Mouse (Mus musculus) urinary bladder, adult 18-20 months (tissue): ENCODE measurements around the gene Pla2g7.
A peak's percentile ranks its signal among the peaks of the same experiment; 100 is the strongest.

Source experiments
- DNase-seq, 2 experiments: peaks; one replicate each; pipeline ENCODE4 v3.0.0; 2022; ENCODE audit warnings: low spot score in 2 of 2, mixed read lengths in 2 of 2

Pla2g7 gene

DNA sequence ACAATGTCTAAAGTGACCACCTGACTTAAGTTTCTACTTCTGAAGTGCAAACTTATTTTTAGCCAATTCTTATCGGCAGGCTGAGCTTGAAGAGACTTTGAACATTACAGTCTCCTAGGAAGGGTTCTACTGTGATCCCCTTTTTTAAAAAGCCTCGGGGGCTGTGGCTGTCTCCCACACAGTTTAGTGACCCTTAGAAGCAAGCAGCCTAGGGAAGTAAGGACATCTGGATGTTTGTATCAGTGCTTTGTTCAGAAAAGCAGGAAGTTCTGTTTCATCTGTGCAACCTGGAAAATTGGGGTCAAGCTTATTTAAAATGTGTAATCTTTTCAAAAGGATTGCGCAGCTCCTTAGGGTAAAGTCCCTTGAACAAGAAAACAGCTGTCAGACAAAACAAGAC, 12.6 kb downstream of the Pla2g7 start:
- no peak for DNase-seq

DNA sequence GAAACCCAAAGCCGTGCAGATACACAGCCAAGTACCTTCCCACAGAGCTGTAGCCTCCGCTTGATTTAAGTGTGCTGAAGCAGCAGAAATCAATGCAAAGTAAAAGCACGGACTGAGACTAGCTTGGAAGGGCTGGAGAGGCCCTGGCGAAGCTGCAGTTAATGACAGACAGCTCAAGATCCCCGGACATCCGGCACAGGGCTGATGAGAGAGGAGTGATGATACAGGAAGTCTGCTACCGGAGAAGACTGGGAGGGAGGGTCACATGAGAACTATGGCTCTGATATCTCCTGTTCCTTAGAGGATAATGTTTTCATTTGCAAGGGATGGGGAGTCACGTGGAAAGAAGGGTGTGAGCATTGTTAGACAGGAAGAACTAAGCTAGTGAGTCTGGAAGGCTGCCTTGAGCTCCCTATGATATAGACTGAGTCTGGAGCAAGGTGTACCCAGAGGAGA, 13.1 kb downstream of the Pla2g7 start:
- DNase-seq, result no peak

DNA sequence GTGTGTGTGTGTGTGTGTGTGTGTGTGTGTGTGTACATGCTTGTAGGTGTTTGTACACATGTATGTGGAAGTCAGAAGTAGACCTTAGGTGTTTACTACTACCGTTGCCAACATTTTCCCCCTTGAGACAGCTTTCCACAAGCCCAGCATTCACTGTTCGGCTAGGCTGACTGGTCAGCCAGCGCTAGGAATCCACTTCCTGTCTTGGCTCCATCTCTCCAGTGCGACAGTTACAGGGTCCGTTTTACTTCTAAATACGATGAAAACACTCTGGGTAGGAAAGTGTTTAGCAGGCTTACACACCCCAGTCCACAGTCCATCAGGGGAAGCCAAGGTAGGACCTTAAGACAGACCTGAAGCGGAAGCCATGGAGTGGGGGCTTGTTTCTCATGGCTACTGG, 16.9 kb downstream of the Pla2g7 start:
- DNase-seq, result no peak

DNA sequence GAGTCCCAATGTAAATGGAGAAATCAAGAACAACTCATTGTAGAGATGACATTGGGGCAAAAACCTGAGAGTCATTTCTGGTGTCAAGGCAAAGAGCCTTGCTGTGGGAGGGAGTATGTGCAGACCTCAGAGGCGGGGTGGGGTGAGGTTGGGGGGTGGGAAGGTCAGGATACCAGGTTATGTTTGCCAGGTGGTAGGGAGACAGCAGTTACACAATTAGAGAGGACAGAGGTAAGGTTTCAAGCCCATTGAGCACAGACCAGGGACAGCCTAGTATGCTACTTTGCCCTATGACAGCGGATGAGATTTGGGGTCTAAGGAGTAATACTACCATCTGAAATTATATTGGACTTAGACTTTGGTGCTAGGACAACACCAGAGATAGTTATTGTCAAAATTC, 19.4 kb downstream of the Pla2g7 start:
- DNase-seq, result no peak

DNA sequence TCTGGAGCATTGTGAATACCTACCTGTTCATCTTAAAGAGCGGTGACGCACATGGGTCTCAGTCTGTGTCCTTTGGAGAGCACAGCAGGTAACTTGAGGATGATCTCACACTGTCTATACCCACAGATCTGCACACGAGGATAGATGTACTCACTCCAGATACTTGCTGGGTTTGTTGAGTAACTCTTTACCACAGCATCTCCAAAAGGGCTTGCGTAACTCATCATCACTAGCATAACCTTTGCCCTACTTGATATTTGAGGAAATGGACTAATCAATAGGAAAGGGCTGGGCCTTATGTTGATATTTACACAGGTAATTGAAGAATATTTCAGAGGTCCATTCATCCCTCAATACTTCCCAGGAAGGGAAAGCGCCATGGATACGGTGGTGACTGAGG, 21.9 kb downstream of the Pla2g7 start:
- DNase-seq, result no peak

DNA sequence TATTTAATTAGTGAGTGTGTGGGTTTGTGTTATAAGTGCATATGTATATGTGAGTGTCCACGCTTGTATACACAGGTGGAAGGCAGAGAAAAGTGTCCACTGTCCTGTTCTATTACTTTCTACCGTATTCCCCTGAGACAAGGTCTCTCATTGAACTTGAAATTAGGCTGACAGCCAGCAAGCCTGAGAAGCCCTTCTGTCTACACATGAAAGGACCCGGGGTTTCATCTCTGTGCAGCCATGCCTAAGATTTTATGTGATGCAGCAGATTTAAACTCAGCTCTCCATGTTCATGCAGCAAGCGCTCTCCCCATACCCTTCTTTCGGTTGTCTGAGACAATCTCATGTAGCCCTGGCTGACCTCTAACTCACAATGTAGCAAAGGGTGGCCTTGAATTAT, 22.6 kb downstream of the Pla2g7 start:
- no peak for DNase-seq

DNA sequence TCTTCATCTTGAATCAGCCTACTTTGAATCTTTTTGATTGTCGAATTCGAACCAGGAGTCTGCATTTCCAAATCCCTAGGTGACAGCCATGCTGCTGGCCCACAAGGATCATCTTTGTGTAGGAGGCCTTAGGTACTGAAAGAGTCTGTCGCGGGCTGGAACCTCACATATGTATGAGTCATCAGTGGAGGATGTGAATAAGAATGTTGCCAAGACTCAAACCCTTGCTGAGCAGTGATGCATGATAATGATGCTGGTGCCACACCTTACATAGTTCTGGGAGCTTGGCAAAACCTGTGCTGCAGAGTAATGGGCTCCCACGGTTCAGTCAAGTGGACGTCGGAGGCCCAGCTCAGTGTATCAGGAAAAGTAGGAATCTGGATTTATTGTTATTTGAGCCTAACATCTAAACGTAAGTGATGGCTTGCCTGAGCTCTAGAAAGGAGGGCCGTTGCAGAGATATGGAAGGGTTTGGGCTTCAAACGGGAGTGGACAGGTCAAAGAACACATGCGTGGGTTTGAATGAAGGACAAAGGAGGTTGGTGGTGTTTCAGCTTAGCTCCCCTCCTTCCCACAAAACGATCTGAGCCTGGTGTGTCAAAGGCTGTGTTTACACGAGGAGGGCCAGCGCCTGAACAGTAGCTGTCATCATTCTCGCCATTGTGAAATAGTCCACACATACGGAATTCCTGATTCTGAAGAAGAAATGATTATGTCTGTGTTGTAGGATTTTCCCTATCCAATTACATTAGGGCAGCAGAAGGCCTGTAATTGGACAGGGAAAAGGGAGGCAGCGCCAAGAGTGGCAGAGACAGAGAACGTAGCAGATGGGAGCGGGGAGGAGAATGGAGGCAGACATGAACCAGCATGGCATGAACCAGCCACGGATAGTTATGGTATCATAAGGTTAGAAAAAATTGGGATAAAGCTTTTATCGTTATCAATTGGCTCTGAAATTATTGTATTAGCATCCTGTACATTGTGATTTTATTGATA, 24.7 kb downstream of the Pla2g7 start:
- DNase-seq, result no peak

DNA sequence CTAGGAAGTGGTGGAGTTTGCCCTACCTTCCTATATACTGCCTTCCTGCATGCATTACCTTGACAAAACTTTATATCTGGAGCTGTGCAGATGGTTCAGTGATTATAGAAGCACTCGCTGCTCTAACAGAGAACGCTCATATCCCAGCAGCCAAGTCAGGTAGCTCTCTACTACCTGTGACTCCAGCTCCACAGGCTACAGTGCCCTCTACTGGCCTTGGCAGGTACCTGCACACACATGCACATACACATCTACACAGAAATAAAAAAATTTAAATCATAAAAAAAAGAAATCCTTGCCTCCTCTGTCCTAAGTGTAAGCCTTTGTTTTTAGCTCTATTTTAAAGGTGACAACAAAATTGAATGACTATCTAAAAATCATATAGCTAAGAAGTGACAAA, 29.8 kb downstream of the Pla2g7 start:
- DNase-seq, result no peak

DNA sequence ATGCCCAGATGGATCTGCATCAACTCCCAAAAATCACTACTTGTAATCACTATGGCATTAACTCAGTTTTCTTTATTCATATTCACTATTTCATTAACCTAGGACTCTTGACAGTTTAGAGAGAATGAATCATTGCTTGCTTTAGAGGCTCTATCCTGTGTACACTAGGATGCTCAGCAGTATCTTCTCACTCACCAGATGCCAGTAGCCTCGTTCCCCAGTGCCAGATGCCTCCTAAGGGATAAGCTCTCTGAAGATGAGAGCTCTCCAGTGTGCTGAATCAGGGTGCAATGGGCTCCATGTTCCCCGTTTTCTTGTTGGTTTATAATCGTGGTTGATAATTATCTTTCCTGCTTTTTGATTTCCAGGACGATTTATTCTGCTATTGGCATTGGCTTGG, 30.8 kb downstream of the Pla2g7 start:
- DNase-seq, result no peak

DNA sequence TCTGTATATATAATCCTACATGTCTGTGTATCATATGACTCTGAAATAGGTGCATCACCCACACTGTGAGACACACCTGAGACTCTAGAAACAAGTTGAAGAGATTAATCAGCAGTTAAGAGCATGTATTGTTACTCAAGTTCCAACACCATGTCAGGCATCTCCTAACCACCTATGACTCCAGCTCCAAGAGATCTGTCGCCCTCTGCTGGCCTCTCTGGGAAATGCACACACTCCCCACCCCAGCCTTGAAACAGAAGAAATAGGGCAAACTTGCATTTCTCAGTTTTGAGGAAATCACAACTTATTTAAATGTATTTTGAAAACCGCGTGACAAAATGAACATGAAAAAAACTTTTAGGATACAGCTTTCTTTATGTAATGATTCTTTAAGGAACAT, 38.8 kb downstream of the Pla2g7 start:
- DNase-seq, result peak; percentile 31 to 77

DNA sequence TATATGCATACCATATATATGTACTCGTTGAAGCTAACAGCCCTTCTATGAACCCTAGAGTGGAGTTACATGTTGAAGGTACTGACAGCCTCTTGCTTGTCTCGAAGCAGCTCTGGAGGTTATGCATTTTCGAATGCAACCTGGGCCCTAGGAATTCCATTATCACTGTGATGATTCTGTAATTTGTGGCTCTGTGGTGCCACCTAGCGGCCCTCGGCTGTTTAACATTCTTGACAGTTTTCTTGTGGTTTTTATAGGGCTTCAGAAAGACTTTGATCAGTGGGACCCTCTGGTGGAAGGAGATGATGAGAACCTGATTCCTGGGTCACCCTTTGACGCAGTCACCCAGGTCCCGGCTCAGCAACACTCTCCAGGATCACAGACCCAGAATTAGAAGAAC, 43.7 kb downstream of the Pla2g7 start:
- peak in 1 of 2 experiments; percentile 28 for DNase-seq

DNA sequence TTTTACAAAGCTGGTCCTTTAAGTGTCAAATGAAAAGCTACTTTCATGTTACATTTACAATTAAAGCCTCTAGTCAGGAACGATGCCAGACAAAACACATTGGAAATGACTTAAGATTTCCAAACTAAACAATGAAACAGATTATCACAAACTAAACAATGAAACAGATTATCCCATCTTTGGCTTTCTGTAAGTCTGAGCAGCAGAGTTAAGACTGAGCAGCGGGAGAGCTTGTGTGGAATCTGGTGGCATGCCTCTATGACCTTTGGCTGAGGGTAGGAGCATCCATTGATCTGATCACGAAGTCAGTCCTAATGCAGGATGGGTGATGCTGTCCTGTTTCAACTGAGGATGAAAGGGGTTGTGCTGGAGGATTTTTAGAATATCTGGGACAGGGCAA, 44.3 kb downstream of the Pla2g7 start:
- DNase-seq, result no peak

DNA sequence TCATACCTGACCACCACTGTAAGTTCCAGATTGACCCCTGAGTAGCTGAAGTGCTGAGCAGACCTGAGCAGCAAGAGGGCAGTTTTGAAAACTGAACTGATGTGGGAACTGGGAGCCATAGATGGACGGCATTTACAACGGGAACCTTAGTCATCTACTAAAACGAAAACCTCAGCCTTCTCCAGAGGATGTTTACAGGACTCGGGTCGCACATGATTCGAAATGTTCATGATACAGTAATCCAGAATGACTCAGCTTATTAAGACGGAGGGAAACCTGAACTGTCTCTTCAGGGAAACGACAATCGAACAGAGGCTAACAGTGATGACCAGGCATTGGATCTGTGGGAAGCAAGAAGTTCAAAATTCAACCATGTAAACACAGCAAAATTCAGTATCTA, 51.3 kb downstream of the Pla2g7 start:
- no peak for DNase-seq

DNA sequence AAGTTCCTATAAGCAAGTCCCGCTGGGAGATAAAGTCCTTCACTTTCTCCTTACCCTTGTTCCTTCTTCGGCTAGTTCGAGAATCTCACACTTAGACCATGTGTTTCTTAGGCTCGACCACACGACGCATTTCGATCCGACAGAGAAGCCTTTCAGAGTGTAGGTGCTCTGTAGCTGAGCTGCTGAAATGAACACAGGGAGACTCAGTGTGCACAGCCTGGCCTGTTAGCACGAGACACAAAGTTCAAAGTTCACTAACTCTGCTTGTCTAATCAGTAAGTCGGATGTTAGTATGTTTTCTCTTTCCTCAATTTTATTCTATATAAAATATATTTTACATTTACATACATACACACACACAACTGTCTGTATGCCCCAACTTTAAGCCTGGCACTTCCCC, 54.2 kb downstream of the Pla2g7 start:
- no peak for DNase-seq

DNA sequence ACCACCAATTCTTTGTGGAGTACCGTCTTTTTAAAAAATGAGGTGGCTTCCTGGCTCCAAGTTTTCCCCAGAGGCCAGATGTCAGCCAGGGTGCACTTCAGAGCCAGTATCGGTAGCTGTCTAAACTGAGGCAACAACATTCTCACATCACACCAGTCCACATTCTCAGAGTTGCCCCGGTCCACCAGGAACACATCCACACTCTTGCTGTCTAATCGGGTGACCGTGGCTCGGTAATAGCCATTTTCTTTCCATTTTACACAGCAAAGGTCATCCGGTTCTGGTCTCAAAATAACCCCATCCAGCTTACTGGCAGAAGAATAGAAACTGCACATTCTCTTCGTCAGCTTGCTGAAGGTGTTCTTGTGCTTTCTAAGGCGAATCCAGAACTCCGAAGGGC, 60.3 kb downstream of the Pla2g7 start:
- no peak for DNase-seq

DNA sequence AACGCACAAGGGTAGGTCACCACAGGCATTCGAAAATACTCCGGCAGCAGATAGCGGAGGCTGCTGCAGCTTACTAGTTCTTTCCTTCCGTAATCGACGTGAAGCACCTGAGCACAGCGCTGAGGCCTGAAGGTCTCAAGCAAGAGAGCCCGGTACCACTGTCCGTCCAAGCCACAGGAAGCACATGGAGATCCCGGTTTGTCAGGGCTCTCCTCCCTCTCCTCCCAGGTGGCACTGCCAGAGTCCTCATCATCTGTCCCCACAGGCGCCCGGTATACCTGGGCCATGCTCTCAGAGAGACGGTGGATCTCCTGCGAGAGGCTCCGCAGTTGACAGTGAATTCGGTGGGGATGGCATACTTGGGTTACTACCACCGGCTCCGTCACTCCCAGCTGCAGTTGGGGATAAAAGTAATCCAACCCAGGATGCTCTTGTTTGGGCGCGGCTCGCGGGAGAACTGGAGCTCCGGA, 61.2 kb downstream of the Pla2g7 start:
- no peak for DNase-seq

DNA sequence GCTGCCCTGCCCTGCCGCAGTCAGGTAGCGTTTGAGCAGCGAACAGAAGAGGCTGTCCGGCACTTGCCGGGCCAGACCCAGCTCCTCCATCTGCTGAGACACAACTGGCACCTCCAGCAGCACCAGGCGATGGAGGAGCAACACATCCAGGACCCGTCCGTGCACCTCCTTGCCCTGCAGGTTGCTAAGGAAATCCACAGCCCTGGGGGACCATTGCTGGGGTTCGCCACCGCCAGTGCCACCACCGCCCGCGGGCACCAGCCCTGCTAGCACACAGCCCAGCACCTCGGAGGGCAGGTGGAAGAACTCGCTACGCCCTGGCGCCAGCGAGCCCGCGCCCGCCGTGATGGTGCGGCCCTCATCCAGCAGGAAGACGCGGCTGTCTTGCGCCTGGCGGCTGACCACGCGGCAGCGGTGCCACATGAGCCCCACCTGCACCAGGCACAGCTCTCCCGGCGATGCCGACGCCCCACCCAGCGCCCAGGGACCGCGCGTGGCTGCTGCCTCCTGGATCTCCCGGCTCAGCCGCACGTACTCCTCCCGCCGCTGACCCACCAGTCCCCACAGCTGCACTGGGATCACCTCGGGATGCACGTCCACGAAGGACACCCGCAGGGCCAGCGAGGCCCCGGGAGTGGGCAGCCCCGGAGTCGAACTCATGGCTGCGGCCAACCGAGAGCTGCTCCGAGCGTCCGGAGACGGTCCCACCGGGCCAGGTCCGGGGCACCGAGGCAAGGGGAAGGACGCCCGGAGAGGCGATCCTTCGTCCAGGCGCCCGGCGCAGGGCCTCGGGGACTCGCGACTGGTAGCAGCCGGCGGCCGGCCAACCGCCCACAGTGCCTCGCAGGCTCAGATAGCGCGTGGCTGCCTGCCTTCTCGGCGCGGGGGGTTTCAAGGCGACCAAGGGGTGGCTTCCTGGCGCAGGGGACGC, 61.9 kb downstream of the Pla2g7 start, which contains the start of gene Tdrd6:
Gene Tdrd6, minus strand, starts transcription at position 804 of the 931 bp plus-strand sequence.
- no peak for DNase-seq

DNA sequence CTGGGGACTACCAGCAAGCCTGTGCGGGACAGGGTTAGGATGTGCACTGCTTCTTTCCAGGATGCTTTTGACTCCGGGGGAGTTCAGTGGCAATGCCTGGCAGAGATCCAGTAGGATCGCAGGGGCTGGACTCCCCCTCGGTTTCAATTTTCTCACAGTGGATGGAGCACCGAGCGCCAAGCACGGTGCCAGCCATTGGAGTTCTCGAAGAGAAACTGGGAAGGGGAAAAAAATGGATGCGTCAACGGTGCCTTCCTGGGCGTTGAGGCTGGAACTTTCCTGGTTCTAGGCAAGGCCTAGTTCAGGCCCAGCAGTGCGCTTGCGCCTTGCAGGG, 62.5 kb downstream of the Pla2g7 start:
- no peak for DNase-seq

DNA sequence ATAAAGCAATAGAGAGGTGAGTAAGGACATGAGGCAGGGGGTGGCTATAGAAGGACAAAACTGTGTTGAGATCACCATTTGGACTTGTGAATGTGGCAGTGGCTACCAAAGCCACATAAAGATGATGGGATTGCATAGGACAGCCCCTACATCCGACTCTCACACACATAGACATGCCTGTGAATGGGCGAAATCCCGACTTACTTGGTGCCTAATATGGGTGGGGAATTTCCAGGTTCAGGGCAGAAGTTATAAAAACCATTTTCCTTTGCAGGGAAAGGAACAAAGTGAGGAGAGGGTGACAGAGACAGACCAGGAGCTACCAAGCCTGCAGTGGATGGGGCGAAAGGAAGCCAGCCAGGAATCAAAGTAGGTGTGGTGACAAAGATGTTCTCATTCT, 69.2 kb downstream of the Pla2g7 start:
- DNase-seq, result no peak

DNA sequence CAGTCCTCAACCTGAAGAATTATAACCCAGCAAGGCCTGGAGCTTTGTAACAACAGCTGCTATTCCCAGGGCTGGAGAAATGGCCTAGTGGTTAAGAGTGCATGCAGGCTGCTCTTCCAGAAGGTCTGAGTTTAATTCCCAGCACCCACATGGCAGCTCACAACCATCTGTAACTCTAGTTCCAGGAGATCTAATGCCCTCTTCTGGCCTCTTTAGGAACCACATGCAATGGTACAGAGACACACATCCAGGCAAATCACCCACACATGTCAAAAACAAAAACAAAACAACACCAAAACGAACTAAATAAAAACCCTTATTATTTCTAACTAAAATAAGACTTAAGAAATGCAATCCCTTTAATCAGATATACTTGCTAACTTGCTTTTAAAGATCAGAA, 72.9 kb downstream of the Pla2g7 start:
- no peak for DNase-seq

DNA sequence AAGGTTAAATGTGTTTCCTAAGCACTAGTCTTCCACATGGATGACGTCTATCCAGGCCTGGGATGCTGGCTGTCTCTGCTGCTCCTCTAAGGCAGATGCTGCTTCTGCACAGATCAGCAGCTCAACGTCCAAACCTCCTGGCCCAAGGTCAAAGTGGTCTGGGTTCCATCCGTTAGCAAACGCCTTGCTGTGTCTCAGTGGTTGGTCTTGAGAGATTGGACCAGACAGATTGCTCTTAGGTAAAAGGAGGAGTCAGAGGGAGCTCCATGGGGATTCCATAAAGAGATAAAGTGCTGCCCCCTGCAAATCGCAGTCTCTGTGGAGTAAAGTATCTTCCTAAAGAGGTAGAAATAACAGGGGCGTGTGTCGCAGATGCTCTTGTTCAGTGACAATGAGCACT, 75.3 kb downstream of the Pla2g7 start:
- DNase-seq, result no peak

DNA sequence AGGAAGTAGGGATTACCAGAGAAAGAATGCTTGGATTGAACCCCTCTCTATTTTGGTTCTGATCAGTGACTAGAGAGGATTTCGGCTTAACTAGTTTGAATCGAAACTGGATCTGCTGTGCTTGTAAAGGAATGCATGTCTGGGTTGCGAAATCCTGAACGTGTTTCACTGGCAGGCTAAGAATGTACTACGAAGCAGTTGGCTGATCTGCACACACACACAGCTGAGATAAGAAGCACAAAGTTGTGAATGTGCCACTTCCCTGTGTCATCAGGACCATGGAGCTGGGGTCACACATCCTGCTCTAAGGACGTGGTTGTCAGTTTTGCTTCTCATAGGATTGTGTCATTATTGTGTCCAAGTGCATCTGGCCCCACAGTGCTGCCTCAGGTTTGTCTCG, 76.5 kb downstream of the Pla2g7 start:
- DNase-seq, result no peak
